Mouse (Mus musculus) kidney, adult 9 months (tissue): Measurements from ENCODE around the gene Lyrm9.
A peak's percentile ranks its signal among the peaks of the same experiment; 100 is the strongest.

Experiments used
- DNase-seq: peaks from one replicate; pipeline ENCODE4 v3.0.0; 2022

The Lyrm9 gene

DNA sequence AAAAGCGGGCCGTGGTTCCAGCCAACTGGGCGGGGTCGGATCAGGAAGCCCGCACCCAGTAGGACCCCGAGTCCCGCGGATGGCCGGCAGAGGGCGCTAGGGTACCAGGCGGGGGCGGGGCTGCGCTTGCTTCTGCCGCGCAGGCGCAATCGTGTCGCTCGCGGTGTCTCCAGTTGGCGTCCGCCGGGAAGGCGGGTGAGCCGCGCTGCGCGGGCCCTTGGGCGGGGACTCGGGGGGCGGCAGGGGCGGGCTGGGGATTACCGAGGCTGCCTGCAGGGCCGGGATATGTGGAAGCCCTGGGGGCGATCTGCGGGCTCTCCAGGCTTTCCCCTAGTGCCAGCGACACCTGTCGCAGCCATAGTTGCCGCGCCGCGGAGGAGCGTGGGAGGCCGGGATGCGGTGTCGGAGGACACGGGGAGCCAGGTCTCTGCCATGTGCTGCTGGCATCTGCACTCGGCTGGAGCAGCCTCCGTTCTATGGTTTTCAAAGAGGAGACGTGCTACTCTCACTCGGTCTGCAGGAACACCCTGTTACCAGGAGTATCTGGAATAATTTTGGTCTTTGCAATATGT is at the start of gene Lyrm9:
Gene Lyrm9 (plus strand): TSS at position 143 of the 572 bp plus-strand sequence.
- DNase-seq, result peak; percentile 96

DNA sequence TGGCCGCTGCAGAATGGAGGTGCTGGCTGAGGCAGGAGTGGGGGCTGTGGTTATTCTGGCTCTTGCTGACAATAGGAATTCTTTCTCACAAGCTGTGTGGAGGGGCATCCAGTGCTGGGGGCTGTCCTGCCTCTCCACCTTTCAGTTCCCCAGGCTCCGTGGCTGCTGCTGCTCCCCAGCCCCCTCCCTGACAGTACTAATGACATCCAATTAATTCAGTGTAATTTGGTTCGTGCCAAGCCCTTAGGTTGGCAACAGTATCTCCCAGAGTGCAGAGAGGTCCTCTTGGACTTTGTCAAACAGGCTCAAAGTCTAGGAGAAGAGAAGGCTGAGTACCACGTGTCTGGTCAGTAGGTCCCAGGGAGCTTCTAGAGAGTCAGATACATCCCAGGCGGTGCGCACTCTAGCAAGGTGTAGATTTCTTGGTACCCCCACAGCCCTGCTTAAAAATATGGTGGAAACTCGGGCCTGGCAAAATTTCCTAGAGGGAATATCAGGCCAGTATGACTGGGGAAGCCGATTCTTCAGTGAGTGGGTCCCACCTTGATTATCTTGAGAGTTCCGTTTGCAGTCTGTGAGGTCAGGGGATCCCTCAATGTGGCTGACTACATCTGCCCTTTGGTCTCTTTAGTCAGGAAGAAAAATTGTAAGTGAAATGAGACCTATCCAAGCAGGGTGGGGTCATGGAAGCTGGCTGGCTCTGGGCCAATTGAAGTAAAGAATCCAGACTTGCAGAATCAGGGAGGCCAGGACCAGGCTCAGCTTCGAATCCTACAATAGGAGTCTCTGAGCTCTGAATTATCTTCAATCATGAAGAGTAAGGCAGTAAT is 48.3 kb upstream of the Lyrm9 start:
- peak; percentile 85 for DNase-seq

DNA sequence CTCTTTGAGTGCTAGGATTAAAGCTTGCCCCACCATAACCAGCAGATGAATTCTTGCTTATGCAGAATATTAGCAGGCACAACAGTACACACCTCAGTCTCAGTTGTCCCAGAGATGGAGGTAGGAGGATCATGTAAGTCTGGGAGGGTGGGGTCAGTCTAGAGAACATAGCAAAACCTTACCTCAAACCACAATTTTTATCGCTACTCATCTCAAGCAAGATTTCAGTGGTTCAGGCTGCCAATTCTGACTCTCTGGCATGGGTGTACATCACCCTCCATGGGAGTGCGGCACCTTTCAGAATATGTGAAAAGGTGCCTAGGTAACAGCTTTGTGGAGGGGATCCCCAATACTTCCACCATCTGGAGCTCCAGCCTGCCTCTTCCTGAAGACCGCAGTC is 46.4 kb upstream of the Lyrm9 start:
- DNase-seq, result no peak

DNA sequence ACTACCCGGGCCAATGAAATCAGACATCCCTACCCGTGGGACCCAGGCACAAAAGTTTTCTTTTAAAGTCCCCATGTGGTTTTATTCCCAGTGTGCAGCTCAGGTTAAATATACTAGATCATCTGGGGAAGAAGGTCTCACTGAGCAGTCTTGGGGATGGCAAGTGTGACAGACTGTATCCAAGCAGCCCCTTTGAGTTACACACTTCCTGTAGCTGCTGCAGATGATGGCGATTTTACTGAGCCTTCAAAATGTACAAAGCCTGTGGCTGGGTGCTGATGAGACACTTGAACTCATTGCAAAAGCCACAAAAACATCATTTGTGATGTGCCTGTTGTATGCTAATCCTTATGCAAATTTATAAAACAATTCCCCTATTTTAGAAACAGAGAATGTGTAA is 45.8 kb upstream of the Lyrm9 start:
- no peak for DNase-seq

DNA sequence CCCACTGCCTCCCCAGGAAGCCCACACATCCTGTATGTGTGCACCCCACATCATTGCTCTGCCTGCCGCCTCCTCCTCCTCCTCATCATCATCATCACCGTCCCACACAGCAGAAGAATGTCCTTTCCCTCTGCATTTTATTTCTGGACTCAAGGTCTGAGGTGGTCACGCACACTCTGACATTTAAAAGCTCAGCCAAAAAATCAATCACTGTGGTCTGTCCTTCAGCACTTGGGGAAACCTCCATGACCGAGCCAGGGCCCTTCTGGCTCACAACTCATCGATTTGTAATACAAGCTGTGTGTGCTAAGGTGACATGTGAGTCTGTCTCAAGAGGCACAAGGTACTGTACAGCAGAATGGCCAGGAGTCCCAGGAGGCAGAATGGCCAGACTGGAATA is 44.1 kb upstream of the Lyrm9 start:
- DNase-seq, result no peak

DNA sequence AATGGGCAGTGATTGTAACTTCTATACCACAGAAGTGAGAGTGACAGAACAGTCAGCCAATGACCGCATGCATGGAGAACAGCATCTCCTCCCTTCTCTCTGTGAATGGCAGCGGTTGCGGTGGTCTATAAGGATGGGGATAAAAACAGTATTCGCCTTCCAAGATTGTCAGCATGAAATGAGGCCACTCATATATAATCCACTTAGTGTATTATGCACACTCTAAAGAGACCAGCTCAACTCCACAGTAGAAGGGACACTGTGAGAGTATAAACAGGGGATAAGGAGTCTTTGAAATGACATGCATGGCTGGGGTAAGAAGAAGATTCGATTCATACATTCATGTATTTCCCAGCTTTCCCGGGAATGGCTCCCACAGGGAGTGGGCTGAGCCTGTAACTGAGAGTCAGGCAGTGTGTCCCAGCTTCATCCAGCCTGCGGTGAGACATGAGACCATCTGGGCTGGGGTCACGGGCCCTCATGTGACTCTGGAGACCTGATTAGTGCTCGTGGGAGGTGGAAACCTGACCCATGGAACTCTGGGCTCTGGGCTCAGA is 43.5 kb upstream of the Lyrm9 start:
- no peak for DNase-seq

DNA sequence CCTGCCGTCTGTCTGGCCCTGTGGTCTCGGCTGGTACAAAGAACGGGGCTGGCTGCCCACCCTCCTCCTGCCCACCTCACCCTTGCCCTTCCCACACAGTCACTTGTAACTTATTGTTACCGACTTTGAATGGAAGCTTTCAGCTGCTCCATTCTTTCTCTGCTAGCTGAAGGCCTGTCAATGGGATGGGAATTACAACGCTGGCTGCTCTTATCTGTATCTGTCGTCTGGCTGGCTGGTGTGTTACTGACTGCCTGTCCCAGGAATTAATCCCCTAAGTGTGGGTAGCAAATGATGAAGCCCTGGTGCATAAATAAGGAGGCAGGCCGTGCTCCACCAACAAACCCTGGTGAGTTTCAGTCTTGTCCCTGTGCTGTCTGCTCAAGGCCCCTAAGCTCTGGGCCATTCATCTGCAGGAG is 40.4 kb upstream of the Lyrm9 start:
- no peak for DNase-seq

DNA sequence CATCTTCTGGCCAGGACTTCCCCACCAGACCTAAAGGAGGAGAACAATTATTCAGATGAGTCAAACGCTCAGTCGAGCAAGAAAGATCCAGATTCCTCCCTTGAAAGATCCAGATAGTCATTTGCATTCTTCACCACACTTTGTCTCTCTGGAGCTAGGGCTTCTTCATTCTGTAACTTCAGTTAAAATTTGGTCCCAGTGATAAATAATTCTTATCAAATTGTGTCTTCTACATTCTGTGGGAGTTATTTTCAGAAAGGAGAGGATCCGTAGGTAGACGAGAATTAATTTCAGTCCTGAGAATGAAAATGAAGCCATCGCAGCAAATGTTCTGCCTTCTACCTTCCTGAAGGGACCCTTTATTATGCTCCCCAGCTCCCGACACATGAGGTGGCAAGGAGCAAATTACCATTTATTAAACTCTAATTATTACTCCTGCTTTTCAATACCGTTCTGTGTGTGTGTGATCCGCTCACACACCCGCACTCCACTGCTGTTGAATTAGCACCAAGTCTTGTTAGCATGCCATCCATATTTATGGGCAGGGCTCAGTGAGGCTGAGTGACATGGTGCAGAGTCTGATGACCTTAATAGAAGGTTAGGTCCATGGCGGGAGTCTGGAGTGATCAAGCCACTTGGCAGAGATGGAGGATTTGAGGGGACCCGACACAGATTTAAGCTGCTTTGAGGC is 36.9 kb upstream of the Lyrm9 start:
- DNase-seq, result no peak

DNA sequence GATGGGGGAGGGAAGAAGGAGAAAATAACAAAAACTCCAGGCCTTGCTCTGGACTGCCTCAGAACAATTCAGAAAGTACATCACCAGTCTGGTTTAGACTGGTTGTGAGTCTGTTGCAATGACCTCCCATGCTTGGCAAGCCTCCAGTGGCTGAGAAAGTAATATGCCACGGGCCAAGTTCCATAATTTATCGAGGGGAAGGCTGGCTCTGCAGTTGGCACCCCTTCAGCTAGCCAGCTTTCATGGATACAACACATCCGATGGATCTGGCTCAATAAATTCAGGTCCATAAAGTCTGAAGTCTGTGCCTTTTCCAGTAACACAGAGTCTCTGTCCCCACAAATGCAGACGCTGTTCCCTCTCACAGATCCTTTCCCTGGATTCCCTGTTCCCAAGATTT is 34.8 kb upstream of the Lyrm9 start:
- DNase-seq, result peak; percentile 90

DNA sequence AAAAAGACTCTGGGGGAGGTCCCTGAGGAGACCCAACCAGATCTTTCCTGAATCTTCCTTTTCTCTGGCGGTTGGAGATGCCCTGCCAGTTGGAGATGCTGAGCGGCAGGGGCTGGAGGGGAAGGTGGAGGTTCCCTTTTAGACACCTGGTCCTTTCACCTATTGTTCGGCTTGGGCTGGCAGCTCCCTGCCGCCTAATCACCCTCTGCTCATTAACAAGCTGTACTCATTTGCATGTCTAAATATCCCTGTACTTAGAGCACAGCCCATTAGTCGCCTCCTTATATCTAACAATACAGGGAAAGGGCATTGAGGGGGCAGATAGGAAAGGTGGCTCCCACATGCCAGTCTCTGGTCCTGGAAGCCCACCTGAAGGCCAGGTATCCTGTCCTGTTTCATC is 34.3 kb upstream of the Lyrm9 start:
- peak; percentile 14 for DNase-seq

DNA sequence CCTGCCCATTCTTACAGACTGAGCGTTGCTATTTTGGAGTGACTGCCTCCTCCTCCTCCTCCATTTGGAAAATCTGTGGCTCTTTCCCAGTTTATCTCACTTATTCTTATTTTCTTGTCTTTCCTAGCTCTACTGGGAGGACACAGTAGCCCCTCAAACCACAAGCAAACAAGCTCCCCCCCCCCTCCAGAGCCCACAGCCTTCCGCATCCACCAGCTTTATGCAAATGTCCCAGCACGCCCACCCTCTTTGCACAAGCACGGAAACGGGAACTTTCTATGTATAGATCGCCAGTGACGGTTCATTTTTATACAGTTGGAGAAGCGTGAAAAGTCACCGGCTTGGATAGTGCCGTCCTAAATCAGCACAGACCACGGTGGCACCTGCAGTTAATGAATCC is 33.9 kb upstream of the Lyrm9 start:
- DNase-seq, result no peak

DNA sequence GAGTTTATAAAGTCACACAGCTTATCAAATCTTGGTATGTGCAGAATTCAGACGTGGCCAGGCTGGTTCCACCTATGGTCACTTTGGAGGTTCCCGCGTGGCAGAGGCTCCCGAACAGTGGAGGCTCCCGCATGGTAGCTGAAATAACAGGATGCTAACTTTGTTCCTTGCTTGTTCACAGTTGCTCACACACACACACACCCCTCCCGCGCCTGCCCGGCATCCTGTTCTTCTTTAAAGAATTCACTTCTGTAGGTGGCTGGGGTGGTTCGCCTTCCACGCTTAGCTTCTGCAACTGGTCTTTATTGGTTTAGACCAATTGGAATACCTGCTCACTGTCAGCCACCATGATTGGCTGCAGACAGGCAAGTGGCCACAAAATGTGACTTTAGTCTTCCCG is 33.3 kb upstream of the Lyrm9 start:
- DNase-seq, result no peak

DNA sequence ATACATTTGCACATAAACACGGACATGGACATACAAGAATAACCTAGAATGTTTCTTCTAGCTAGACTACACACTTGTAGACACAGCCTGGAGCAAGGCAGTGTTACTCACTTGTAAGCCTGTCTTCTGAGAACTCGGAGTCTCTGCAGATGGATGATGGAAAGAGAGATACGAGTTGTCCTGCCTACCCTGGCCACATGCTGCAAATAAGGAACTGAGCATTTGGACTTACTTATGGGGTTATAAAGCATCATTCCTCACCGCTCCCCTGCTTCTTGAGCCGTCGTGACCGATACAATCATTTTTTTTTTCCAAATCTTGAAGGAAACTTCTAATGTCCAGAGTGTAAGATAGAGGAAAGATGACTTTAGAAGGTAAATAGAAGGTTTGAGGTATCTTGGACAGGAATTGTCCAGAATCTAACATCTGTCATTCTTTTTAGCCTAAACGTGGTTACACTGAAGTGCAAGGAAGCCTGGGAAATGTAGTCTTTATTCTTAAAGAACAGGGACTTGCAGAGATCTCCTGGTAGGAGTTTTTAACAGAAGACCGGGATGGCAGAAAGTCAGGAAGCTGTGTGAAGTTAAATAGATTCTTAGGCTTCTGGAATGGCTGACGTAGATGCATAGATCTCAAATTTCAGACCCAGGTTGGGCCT is 30.2 kb upstream of the Lyrm9 start:
- no peak for DNase-seq

DNA sequence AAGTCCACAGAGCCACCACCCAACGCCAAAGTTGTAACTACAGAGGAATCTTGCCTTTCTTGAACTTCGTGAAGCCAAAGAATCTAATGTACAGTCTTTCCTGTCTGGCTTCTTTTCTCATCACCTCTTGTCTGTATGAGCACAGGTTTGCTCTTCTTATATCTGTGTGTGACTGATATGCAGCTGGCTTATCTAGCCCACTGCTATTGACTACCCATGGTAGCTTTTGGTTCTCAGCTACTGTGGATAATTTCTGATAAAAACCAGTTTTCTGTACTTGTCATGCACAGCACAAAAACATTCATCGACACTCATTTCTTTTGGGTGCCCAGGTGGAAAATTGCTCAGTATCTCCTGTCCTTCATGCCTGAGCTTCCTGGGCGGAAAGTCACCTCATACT is 25.3 kb upstream of the Lyrm9 start:
- DNase-seq, result no peak

DNA sequence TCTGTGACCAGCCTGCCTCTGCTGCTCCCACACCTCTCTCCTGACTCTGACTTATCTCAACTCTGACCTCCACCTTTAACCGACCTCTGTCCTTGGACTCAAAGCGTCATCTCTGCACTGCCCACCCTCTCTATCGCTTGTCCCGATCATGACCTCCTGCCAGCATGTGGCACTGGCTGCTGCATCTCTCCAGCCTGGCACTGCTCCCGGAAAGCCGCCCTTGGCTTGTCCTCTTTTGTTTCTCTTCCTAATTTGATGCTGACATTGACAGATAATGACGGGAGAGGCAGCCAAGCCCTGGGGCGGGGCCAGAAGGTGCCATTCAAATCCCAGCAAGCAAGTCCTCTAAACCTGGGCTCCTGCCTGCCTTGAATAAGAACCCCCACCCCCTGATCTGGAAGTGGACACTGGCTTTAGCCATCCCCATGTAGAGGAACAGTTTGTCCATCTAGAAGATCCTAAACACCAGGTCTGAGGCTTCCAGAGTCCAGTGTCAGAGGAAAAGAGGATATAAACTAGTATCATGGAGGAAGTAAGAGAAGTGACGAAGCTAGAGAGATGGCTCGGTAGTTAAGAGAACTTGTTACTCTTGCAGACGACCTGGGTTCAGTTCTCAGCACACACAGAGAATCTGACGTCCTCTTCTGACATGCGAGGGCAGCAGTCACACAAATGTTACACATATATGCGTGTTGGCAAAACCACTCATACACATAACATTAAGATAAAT is 22.6 kb upstream of the Lyrm9 start:
- DNase-seq, result peak; percentile 42

DNA sequence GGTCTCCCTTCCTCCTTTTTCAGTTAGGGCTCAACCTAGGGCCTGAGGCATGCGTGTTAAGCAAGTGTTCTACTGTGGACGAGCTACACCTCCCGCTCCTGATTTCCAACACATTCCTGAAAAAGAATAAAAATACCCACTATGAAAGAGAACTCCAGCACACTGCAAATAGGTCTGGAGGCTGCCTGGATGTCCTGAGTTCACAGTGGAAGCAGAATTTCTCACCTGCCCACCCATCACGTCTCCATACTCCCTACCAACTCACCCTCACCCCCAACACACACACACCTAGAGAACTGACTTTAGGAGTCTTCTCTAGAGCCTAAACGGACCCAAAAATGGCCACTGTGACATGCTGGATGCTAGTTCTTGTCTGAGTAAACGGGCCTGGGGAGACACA is 21.8 kb upstream of the Lyrm9 start:
- DNase-seq, result no peak

DNA sequence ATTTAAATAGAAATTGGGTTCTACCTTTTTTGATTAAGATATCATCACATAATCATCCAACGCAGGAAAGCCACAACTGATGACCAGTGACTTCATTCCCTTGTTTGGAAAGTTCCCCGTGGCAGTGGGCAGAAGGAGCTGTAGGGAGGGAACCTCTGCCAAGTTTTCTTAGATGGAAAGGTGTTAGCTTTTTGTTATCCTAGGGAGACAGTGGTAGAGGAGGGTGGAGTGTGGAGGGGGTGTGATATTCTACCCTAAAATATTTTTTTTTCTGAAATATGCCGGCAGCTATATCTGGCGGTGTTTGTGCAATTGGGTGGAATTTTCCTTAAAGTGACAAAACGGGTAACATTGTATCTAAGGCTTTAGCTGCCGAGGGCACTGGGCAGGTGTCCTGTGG is 21.2 kb upstream of the Lyrm9 start:
- no peak for DNase-seq

DNA sequence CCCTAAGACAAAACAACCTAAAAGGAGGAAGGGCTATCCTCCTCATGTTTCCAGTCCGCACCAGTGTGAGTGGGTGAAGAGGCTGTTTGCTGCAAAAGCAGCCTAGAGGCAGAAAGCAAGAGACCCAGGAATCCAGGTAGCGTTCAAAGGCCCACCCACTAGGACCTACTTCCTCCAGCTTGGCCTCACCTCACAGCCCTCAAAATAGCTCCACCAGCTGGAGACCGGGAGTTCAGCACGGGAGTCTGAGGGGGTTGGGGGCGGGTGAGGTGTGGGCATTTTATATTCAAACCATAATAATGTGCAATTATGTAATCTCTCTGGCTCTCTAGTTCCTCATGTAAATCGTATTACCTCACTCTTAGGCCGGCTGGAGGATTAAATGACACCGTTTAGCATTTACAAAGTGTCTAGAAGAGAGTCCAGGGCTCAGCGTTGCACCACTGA is 20.7 kb upstream of the Lyrm9 start:
- DNase-seq, result no peak

DNA sequence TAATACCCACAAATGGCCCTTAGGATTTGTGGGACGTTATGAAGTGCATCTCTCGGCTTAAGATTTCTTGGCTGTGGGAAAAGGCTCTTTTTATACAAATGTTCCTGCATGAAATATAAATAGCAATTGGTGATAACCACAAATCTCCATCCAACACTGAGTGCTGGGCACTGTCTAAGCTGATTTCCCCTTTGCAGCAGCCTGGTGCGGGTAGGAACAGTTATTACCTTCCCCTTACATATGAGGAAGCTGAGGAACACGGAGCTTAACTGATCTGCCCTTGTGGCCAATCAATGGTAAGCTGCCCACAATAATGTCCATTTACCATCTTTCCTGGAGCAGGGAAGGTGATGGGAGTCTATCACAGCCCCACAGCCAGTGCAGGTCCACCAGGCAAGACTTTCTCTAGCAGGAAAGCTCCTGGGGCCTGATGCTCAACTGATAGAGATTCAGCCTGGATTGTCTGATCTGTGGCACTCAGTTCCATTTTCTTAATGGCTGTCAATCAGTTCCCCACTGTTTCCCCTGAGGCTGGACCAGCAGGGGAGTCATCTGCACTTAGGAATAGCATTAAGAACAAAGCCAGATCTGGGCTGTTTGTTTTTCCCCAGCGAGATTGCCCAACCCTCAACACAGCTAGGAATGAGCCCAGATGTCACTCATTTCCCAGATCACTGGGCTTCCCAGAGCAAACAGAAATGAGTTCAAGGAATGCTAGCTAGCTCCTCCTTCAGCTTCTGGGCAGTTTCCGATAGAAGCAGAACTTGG is 18.9 kb upstream of the Lyrm9 start:
- DNase-seq, result no peak

DNA sequence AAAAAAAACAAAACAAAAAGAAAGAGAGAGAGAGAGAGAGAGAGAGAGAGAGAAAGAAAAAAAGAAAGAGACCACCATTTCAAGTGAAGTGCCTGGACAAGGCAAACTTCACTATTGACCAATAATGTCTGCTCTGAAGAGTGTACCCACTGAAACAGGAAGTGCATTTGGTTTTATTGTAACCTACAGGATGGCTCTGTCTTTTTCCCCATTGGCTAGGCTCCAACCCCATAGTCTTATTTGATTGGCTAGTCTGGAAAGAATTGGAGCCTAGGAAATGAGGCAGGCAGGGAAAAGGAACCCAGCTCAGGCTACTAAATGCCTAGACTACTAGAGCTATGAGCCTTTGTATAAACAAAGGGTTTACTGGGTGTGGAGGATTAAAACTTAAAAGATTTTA is 17.0 kb upstream of the Lyrm9 start:
- no peak for DNase-seq

DNA sequence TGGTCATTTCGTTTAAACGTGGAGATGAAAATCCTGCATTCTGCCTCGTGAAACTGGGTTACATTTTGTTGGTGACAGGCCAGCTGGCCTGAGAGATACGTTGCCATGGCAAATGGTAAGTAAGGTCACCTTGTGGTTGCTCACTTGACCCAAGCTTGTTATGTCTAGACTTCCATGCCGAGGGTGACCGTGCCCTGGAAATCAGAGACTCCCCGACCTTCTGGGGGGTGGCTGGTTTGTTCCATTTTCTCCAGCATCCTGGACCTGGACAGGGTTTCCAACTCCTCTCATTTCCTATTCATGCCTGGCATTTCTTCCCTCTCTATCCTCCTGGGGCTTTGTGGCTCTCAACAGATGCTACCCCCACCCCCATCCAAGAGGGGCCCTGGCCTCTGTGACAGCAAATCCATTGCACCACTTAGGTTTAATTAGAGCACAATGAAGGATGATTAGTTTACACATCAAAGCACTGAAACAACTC is 11.9 kb upstream of the Lyrm9 start:
- DNase-seq, result no peak
